Mouse (Mus musculus) urinary bladder, postnatal 25 days (tissue): ENCODE measurements around the gene Rsph10b.

Experiments
- DNase-seq: peaks from one replicate; pipeline ENCODE4 v3.0.0; 2022; ENCODE audit warnings: low spot score

Gene Rsph10b

DNA sequence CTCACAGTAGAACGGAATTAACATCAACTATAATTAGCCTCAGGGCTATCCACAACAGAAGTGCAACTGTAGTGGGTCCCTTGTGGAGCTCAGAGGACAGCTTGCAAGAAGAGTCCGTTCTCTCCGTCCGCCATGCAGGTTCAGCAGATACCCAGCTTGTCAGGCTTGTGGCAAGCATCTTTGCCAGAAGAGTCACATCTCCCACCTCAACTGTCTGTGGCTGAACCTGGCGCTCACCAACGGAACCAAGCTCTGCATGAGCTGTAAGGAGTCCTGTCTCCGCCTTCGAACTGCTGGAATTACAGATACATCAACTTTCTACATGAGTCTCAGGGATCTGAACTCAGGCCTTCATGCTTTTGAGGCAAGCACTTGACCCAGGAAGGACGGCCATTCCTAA lies 3.3 kb downstream of the Rsph10b start:
- no peak for DNase-seq

DNA sequence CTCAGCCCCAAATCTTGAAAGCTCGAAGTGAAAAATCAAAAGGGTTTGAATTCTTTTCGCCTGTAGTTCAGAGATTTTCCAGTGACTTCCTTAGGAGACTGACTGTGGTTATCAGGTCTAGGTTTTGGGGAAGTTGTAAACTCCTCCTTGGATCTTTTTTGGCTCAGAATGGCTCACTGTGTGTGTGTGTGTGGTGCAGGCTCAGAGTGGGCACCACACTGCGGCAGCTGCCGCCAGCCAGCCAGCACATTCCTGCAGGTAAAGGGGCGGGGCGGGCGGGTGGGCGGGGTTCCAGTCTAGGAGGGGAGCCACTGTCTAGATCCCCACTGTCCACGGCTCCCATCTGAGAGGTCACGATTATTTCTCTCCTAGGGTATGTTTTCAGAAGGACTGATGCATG lies 8.8 kb downstream of the Rsph10b start:
- no peak for DNase-seq

DNA sequence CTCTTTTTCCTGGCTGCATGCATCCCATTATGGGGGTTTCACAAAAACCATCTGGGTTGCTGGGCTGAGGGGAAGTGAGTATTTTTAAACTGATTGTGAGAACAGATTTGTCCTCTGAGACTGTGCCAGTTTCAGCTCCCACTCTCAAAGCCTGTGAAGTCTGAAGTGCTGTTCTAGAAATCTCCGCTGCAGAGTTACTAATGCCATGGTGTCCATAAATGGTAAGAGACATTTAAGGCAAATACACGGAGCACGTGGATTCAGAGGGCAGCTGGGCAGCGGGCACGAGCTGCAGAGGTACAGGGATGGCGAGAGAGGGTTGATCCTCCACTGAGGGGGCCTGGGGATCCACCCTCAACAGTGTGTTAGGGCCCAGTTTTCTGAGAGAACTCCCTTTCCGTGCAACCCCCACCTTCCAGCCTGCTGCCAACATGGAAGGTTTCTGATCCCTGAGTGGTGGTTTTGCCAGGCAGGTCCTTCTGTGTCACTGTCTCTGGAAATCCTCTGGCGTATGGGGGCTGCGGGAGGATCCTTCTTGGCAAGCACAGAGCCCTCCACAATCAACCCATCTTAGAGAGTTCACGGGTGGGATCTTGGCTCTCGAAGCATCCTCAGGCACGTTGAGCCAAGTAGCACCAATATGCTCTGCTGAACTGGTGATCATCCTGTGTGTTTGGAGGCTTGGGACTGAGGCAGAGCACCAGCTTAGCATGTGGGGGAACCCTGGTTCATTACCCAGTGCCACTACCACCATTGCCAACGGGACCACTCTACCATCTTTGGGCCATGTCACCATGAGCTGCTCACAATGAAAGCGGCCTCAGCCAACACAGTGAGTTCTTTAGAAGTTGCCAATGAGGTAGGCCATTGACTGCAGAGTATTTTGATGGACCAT lies 10.6 kb downstream of the Rsph10b start:
- no peak for DNase-seq

DNA sequence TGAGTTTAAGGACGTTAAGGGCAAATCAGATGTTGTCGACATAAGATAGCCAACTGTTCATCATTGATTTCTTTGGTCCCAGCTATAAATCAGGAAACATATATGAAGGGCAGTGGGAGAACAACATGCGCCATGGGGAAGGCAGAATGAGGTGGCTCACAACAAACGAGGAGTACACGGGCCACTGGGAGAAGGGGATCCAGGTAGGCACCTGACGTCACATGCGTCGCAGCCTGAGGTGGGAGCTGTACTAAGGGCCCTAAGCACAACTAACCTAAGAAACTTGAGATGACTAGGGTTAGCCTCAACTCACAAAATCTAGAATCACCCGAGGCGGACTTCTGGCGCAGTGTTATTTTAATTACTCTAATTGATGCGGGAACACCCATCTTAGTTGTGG lies 15.5 kb downstream of the Rsph10b start:
- DNase-seq, result no peak

DNA sequence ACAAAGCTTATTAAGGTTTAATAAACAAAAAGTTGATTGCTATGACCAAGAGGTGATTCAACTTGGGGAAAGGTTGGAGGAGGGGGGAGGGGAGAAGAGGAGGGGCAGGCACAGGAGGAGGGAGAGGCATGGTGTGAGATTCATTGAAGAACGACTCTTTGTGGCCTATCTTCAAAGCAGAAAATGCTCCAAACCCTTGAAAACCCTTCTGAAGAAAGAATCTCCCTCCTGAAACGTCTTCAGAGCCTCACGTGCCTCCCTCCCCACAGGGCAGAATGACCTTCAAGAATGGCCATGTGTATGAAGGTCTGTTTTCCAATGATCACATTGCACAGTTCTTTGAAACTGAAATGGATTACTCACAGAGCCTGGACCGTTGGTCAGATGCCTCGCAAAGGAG lies 17.2 kb downstream of the Rsph10b start:
- DNase-seq, result no peak

DNA sequence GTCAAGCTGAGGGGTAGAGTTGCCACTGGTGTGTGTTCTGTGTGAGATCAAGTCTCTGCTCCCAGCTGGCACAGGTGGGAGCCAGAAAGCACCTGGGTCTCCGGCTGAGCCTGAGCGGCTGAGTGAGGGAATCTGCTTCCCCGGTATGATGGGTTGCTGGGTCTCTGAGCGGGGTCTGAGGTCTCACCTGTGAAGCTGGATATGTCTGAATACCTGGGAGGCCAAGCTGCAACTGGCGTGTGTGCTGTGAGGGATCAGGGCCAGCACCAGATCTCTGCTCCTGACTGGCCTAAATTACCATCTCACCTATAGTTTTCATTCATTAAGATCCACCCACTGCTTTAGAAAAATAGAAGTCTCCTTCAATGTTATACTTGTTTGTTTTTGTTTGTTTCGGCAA lies 24.3 kb downstream of the Rsph10b start:
- DNase-seq, result no peak

DNA sequence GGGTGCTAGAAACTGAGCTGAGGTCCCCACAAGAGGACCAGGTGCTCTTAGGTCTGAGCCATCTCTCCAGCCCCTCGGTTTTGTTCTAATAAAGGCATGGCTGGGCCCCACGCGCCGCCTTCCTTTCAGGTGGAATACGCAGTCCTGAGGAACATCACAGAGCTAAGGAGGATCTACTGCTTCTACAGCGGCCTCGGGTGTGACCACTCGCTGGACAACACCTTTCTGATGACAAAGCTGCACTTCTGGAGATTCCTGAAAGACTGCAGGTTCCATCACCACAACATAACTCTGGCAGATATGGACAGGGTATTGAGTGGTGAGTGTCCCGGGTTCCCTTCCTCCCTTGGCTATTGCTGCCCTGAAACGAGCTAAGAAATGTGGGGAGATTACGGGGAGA lies 26.7 kb downstream of the Rsph10b start:
- no peak for DNase-seq

DNA sequence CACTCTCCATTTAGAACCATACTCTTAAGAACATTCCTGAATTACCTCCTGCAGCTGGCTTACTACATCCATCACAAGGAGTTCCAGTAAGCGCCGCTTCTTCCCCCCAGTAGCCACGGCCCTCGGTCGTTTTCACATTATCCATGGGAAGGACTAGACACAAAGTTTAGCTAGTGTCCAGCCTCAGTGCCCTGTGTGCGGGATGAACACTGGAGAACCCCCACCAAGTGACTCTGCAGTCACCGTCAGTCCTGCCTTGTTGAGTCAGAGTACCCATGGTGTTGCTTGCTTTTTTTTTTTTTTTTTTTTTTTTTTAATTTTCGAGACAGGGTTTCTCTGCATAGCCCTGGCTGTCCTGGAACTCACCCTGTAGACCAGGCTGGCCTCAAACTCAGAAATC lies 28.3 kb downstream of the Rsph10b start:
- DNase-seq, result no peak

DNA sequence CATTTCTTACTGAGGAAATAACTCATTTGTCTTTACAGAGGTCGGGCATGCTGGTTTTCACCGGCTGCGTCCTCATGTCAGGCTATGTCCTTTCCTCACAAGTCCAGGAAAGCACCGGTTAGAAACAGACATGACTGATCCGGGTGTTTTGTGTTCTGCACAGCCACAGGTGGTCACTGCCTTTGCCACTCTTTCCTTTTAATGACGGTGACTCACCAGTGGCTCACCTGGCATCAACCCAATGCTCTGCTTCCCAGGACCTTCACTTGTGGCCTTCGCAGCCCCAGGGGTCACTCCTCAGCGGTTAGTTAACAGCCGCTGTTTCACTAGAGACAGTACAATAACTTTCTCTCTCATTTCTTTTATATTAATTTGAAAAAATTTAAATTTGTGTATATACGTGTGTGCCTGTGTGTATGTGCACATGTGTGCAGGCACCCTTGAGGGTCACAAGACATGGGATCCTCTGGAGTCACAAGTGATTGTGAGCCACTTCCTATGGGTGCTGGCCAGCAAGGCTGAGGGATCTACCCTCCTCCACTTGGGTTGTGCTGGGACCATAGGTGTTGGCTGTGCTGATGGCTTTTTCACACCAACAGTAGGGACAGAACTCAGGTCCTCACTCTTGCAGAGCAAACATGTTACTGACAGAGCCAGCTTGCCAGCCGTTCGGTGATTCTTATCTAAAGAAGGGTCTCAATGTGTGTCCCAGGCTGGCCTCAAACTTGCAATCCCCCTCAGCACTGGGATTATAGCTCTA lies 32.9 kb downstream of the Rsph10b start:
- DNase-seq, result no peak

DNA sequence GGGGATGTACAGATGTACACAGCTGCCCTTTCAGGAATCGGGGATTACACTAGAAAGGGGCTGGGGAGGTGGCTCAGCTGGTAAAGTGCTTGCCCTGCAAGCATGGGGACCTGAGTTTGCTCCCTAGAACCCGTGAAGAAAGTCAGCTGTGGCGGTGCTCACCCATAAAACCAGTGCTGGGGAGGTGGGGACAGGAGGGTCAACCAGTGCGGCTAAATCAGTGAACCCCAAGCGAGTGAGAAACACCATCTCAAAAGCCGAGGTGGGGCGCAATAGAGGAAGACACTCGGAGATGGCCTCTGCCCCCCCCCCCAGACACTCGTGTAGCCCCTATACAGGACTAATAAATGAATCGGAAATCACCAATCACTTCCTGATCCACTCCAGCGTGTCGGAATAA lies 33.8 kb downstream of the Rsph10b start:
- DNase-seq, result no peak

DNA sequence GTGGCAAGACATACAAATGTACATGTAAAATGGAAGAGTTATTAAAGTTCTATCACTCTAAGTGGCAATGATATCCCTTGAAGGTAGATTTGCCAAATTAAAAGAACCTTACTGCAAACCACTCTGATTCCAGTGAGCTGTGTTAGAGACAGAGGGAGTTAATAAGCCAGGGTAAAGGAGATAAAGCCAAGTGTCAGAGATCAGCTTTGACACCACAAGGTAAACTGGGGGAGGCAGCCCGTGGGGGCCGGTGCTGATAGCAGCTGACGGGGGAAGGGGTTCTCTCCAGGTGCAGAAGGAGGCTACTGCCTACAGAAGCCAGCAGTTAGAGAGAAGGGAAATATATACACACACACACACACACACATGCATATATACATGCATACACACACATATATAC lies 39.8 kb downstream of the Rsph10b start:
- DNase-seq, result no peak

DNA sequence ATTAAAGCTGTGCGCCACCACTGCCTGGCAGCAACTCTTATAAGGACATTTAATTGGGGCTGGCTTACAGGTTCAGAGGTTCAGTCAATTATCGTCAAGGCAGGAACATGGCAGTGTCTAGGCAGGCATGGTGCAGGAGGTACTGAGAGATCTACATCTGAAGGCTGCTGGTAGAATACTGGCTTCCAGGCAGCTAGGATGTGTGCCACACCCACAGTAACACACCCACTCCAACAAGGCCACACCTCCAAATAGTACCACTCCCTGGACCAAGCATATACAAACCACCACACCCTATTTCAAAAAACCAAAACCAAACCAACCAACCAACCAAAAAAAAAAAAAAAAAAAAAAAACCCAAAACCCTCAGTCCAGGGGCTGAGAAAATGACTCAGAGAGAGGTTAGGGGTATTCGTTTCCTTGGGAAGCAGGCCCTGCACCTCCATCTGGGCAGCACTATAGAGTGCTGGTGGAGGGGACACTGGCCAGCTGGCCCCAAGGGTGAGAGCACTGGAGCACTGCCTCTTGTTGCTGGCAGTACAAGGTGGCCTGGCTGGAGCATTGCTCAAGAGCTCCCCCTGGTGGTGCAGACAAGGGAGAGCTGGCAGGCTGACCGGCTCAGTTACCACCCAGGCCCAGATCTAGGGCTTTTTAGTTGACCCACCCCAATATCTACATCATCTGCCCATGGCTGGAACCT lies 42.2 kb downstream of the Rsph10b start:
- peak; percentile 50 for DNase-seq

DNA sequence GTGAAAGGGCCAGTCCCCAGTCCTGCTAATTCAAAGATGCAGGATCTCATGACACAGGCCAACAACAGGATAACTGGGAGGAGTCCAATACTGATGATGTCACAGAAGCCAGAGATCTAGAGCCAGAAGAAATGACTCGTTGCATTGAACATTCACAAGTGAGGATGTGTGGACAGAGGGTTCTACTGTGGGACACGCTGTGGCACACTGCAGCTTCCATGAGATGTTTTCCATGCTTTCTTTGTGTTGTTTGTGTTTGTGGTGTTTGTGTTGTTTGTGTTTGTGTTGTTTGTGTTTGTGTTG lies 42.7 kb downstream of the Rsph10b start:
- no peak for DNase-seq

DNA sequence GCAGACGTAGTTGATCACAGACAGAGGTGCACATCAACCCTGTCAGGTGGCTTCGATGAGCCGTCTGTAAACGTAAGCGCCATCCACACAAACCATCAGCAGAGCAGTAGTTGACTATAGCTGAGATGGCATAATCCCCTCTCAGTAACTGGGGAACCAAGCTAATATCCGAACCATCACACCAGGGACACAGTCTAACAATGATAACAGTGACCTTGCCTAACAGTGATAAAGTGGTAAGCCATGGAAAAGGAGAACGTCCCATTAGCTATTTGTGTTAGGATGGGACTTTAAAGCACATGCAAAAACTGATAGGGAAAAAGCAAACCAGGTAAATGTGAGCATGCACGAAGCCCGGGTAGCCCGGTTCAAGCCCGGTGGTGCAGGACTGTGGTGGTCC lies 43.4 kb downstream of the Rsph10b start:
- DNase-seq, result no peak

DNA sequence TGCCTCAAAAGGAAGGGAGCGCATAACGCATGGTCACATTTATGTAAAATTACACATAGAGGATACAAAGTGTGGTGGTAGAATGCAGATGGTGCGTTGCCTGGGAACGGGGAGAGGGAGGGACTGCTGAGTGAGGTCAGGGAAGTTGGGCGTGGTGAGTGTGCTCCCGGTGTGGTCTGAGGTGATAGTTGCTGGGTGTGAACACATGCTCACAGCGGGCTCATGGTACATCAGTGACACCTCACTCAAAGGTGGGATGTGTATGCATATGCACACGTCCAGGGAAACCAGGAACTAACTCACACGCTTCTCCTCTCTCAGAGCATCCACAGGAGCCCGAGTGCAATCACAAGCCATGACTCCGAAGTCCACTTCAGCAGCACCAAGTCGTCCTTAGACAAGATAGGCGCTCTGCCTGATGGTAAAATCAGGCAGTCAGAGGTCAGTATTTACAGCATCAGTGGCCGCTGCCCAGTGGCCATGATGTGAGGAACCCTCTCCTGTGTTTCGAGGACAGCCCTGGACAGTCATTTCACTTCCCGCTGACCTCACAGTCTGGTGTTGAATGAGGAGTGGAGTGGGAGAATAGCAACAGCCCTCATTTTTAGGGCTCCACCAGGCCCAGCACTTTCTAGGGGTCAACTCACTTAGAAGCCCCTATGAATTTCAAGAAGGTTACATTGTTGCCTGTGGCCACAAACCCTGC lies 44.0 kb downstream of the Rsph10b start:
- DNase-seq, result no peak

DNA sequence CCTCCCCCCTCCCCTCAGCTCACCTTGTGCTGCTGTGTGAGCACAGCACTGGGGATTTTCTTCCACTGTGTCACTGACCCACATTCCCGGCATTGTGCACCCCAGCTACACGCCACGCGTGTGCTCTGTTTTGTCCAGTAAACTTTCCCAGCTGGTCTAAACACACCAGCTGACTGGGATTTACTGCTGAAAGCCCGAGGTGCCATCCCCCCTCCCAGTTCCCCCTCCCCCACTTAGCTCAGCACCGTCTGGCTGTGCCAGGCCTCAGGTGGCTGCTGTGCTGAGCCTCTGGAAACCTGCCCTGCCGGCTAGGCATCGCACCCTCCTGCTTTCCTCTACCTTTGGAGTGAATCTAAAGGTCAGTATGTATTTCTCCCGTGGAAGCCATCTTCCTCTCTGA lies 48.0 kb downstream of the Rsph10b start:
- DNase-seq, result no peak

DNA sequence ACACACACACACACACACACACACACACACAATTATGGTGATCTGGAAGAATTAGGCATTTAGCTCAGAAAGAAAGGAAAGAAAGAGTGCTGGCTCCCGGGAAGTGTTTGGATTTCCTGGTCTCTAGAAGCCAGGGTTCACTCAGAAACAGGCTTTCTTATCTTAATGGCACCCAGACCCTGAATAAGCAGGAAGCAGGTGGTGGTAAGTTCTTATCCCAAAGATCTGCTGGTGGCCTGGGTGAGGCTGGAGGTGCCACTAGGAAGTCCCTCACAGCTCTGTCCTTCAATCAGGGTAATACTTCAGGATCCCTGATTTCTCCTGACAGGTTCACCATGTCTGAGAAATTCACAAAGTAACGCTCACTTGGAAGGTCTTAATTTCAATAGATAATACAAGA lies 49.5 kb downstream of the Rsph10b start:
- no peak for DNase-seq

DNA sequence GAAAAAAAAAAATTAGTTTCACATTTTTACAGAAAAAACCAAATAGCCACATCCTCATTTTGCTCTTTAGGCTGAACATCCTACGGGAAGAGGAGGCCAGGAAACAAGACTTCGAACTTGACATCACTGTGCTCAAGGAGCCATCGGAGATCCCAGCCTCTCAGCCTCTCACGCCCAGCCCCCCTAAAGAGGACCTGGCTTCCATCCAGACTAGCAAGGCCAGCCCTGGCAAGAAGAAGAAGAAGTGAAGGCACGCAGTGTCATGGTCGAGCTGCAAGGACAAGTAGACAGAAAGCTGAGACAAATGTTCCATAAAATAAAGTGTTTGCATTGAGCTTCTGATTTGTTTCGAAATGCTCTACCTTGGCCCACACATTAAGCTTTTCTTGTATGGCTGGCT lies 52.5 kb downstream of the Rsph10b start:
- no peak for DNase-seq

DNA sequence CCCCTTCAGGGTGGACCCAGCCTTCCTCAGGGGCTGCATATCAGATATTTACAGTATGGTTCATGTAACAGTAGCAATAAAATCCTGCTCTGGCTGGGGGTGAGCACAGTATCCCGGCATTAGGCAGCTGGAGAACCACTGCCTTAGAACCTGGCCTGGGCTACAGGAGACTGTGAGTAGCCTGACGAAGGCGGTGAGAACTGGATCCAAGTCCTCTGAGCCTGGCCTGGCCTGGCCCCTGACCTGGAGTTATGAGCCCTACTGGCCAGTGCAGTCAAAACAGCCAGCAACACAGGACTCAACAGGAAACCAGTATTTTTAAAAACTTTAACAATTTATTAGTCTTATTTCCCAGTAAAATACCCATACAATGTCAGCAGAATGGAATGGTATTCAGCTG lies 54.8 kb downstream of the Rsph10b start:
- no peak for DNase-seq

DNA sequence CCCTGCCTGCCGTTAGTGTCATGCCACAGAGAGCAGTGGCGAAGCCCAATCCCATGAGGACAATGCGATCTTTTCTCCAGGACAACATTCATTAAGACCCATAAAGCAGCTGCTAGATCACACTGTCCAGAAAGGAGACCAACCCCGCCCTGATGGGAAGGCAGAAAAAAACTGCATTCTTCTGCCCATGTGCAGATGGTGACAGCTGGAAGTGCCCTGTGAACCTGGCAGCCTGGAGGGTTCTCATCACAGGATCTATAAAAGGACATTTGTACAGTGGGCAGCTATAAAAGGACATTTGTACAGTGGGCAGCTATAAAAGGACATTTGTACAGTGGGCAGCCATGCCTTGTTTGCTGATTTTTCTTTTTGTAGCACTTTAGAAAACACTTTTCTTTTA lies 56.2 kb downstream of the Rsph10b start:
- DNase-seq, result no peak

DNA sequence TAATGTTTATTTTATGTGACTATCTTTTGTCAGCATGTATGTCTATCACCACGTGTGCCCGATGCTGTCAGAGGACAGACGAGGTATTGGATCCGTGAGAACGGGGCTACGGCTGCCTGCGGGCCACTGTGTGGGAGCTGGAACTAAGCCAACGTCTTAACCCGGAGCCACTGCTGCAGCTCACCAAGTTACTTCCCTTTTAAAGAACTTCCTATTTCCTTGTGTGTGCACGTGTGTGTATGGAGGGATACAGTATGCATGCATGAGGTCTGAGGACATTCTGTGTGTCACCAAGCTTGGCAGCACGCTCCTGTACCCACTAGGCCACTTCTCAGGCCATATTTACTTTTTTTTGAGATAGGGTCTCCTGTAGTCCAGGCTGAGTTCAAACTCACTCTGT lies 57.3 kb downstream of the Rsph10b start:
- DNase-seq, result no peak

DNA sequence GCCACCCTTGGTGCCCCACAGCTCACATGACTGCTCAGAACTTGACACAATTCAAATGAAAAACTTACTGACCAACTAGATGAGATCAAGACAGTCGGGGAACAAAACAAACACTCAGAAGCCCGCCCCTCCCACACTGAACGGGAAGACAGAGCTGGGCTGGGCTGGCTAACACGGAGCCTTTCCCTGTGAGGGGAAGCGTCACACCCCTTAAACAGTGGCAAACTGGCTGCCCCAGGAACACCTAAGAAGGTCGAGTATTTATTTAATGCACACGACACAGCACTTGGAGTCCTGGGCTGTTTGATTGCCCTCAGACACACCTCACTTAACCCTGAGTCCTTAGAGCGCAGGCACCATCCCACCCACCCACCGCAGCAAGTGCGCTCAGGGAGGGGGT lies 59.8 kb downstream of the Rsph10b start:
- DNase-seq, result no peak

DNA sequence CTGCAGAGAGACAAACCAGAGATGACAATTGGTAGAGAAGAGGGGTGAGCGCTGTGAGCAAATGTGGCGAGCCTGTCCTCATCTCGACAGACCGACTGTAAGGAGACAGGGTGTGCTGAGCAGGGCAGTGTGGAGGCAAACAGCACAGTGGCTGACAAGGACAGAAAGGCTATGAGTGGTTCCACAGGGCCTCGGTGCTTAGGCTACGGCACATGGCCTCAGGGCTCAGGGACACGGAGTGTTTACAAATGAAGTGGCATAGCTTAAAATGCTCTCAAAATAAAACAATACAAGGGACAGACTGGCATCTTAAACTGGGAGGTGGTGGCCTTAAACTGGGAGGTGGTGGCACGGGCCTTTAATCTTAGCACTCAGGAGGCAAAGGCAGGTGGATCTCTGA lies 60.4 kb downstream of the Rsph10b start:
- DNase-seq, result no peak
